Mouse (Mus musculus) forebrain, embryonic 10.5 days (tissue): Measurements from ENCODE around the gene Grin3b. TPM values are rescaled to one million over a fixed set of nuclear protein-coding genes. Genes with fewer than 3 reads are reported as not detected.

Experiments used
- DNase-seq: peaks from one replicate; pipeline ENCODE4 v3.0.0-alpha.2; 2017; ENCODE audit warnings: low spot score; ENCODE audit errors: extremely low spot score
- H3K27ac ChIP-seq: fragments of 300-500 bp; sonication (generic); 2 replicates; pipeline ENCODE4 v1.5.1; 2016; ENCODE audit warnings: mild to moderate bottlenecking
- H3K27me3 ChIP-seq: fragments of 300-500 bp; sonication (generic); 2 replicates; pipeline ENCODE4 v1.6.1; 2016; ENCODE audit warnings: mild to moderate bottlenecking; ENCODE audit not compliant: poor library complexity, severe bottlenecking
- H3K36me3 ChIP-seq: fragments of 300-500 bp; sonication (generic); replicated peaks from 2 replicates; pipeline ENCODE4 v1.6.1; 2016; ENCODE audit warnings: mild to moderate bottlenecking, moderate library complexity
- H3K4me1 ChIP-seq: fragments of 300-500 bp; sonication (generic); 2 replicates; pipeline ENCODE4 v1.6.1; 2016
- H3K4me3 ChIP-seq: fragments of 300-500 bp; sonication (generic); 2 replicates; pipeline ENCODE4 v1.5.1; 2016; ENCODE audit warnings: mild to moderate bottlenecking, moderate library complexity
- H3K9me3 ChIP-seq: fragments of 300-500 bp; sonication (generic); 2 replicates; pipeline ENCODE4 v1.6.1; 2016; ENCODE audit warnings: mild to moderate bottlenecking, moderate library complexity
- WGBS: fragments of 180-500 bp; shearing (Covaris S2); methylation state at CpG from one replicate; pipeline ENCODE4 v1.1.7; 2016; 5-methylcytosine and 5-hydroxymethylcytosine counted together
- polyA plus RNA-seq: library from polyadenylated mRNA; unstranded; fragments of >200 nt; fragmentation: Nextera tagmentation; extraction: Ambion mirVana; gene quantifications from 2 replicates; pipeline ENCODE4 v1.2.1, GENCODE M21; 2016

The Grin3b gene
- polyA plus RNA-seq, 1 experiment from 2014 or later, result 0.20 TPM

DNA sequence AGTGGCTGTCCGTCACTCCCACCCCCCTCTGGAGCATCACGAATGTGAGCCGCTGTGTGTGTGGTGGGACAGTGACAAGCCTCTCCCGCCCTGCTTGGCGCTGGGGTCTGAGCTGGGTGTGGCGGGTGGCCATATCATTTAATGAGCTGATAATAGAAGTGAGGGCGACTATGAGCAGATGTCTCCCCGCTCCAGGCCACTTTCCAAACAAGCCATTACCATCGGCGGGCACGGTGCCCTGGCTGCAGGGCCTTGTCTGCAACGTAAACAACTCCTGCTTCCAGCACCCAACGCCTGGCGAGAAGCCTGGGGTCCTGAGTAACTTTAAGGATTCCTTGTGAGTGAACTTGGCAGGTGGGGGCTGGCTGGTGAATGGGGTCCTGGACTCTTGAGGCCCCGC, 27.3 kb downstream of the Grin3b start:
- 6% methylated on average over 15 of the region's 15 CpGs for WGBS

DNA sequence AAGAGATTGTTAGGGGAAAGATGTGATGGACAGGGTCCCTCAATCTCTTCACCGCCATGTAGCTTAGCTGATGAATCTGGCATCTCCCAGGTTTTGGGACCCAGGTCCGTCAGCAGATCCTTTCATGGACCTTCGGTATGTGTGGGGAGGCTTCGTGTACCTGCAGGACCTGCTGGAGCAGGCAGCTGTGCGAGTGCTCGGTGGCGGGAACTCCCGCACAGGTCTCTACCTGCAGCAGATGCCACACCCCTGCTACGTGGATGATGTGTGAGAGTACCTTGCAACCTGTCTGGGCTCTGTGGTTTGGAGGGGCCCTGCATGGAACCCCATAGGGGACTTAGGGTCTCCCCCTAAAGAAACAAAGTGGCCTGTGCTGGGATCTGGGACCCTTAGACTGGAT, 31.4 kb downstream of the Grin3b start:
- DNase-seq, result no peak
- Histone ChIP-seq H3K27me3 (peaks cover 82% of the 10 kb centered on the region), H3K36me3 (no peaks in the 10 kb centered on the region), H3K9me3 (no peaks in the 10 kb centered on the region), H3K4me1 (peaks cover 38% of the 10 kb centered on the region), H3K27ac (no peak overlapping the region), H3K4me3 (no peak overlapping the region)
- WGBS, result 77% methylated on average over 9 of the region's 9 CpGs

More for the DNA sequence above, 27.3 kb downstream of the Grin3b start:
- H3K9me3 ChIP-seq, result no peaks in the 10 kb centered on the region
- H3K27ac ChIP-seq, result peak overlapping the region; percentile 79
- H3K36me3 ChIP-seq, result peaks cover 22% of the 10 kb centered on the region
- H3K4me1 ChIP-seq, result peaks cover 38% of the 10 kb centered on the region
- DNase-seq, result no peak
- H3K27me3 ChIP-seq, result peaks cover 54% of the 10 kb centered on the region
- H3K4me3 ChIP-seq, result peak overlapping the region; percentile 65

- H3K4me1 ChIP-seq, result peaks cover 33% of the 10 kb centered on the region
- H3K9me3 ChIP-seq, result no peaks in the 10 kb centered on the region
- peaks cover 78% of the 10 kb centered on the region for H3K27me3 ChIP-seq
- no peaks in the 10 kb centered on the region for H3K36me3 ChIP-seq
- no peak overlapping the region for H3K27ac ChIP-seq
- WGBS, result 21% methylated on average over 21 of the region's 21 CpGs
- DNase-seq, result no peak
- peak overlapping the region; percentile 5; the same call in 1 of the 2 replicates for H3K4me3 ChIP-seq
Observed at GRCm38 (mm10) chr10:80002829-80003228, 32.3 kb downstream of the Grin3b start.

DNA sequence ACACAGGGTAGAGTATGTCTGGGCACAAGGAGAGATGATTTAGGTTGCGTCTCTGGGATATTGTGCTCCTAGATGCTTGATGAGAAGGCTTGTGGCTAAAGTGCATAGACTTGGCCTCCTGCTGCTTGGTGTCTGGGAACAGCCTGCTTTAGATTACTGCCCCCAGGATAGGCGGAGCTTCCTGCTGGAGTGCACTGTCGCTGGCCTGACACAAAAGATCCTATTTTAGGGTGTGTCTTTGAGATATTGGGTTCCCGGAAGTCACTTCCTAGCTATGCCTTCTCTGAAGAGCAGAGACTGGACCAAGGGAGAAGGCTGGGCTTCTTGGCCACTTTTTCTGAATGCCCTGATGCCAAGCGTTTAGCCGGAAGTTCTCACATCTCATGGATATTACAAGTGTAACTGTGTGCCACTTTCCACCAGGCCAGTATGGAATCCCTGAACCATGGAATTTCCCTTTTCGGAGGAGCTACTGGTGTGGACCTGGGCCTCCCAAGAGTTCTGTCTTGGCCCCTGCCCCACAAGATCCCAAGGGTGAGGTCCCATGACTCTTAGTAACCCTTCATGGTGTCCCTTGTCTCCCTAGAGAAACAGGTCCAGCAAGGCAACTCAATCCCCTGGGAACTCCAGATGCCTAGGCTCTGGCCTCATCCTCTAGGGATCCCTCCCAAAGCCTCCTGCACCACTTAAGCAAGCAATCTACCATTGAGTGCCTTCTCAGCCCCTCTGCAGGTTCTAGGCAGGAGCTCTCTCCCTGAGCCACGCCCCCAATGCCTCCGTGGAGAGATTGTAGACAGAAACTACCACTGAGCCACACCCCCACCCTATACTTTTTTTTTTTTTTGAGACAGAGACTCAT, 33.1 kb downstream of the Grin3b start:
- DNase-seq, result no peak
- WGBS, result 63% methylated on average over 9 of the region's 9 CpGs
- Histone ChIP-seq H3K36me3 (no peaks in the 10 kb centered on the region), H3K4me3 (0 out of 2 replicates have a peak overlapping the region, but pooled peaks have one; percentile 5), H3K27me3 (peaks cover 70% of the 10 kb centered on the region), H3K4me1 (peaks cover 26% of the 10 kb centered on the region), H3K9me3 (no peaks in the 10 kb centered on the region), H3K27ac (no peak overlapping the region)

DNA sequence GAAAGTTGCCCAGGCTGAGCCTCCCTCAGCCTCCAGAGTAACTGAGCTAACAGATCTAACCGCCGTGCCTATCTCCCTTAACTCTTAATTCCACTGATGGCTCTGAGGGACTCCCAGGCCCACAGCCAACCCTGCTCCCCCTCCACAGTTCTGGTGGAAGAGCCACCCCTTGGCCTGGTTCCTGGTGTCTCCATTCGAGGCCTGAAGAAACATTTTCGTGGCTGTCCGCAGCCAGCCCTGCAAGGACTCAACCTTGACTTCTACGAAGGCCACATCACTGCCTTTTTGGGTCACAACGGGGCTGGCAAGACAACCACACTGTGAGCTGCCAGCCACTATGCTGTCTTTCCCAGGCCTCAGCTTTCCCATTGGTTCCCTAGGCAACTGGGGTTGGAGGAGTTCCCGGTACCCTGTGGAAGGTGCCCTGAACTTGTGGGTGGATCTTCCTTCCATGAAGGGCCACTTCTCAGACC, 33.8 kb downstream of the Grin3b start:
- 93% methylated on average over 8 of the region's 8 CpGs for WGBS
- H3K36me3 ChIP-seq, result no peaks in the 10 kb centered on the region
- no peaks in the 10 kb centered on the region for H3K9me3 ChIP-seq
- H3K4me1 ChIP-seq, result peaks cover 26% of the 10 kb centered on the region
- no peak overlapping the region for H3K27ac ChIP-seq
- no peak for DNase-seq
- peaks cover 63% of the 10 kb centered on the region for H3K27me3 ChIP-seq
- no peak overlapping the region for H3K4me3 ChIP-seq

GRCm38 (mm10) chr10:80011740-80012139, 41.2 kb downstream of the Grin3b start:
- Histone ChIP-seq H3K27ac (no peak overlapping the region), H3K36me3 (peaks cover 20% of the 10 kb centered on the region), H3K4me3 (no peak overlapping the region), H3K9me3 (peaks cover 23% of the 10 kb centered on the region), H3K4me1 (peaks cover 22% of the 10 kb centered on the region; the same call in 1 of the 2 replicates), H3K27me3 (peaks cover 54% of the 10 kb centered on the region)
- DNase-seq, result no peak
- WGBS, result 90% methylated on average over 6 of the region's 6 CpGs

DNA sequence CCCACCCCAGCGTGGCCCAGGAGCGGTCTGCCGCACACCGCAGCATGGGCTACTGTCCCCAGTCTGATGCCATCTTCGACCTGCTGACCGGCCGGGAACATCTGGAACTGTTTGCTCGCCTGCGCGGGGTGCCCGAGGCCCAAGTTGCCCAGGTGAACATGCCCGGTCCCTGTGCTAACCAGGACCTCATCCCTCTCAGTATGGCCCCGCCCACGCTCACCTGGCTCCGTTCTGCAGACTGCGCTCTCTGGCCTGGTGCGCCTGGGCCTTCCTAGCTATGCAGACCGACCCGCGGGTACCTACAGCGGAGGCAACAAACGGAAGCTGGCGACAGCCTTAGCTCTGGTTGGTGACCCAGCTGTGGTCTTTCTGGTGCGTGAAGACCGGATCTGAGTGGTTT, 43.1 kb downstream of the Grin3b start:
- Histone ChIP-seq H3K4me3 (0 out of 2 replicates have a peak overlapping the region, but pooled peaks have one; percentile 3), H3K4me1 (peaks cover 26% of the 10 kb centered on the region), H3K9me3 (peaks cover 23% of the 10 kb centered on the region), H3K36me3 (peaks cover 20% of the 10 kb centered on the region), H3K27ac (no peak overlapping the region), H3K27me3 (peaks cover 70% of the 10 kb centered on the region)
- no peak for DNase-seq
- WGBS, result 28% methylated on average over 25 of the region's 25 CpGs

DNA sequence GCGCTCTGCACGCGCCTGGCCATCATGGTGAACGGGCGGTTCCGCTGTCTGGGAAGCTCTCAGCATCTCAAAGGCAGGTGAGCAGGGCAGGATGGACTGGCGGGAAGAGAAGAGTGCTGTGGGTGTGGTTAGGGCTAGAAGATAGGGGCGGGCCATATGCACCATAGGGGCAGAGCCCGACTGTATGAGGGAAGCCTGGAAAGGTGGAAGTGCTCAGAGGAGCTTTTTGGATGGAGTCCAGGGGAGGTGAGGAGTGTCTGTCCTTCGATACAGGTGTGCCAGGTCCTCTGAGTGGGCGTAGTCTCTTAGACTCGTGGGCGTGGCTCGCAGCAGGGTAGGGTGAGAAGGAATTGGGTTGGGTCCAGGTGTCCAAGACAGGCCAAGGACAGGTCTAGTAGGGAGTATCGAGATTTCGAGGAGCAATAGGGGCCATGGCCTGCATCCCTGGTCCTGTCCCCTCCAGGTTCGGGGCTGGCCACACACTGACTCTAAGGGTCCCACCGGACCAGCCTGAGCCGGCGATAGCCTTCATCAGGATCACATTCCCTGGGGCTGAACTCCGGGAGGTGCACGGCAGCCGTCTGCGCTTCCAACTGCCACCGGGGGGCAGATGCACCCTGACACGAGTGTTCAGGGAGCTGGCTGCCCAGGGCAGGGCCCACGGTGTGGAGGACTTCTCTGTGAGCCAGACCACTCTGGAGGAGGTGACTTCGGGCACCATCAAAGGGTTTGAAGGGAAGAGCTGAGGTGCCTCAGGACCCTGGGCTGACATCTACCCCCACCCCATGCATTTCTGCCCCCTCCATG, 44.2 kb downstream of the Grin3b start:
- H3K9me3 ChIP-seq, result peaks cover 21% of the 10 kb centered on the region
- H3K27me3 ChIP-seq, result peaks cover 80% of the 10 kb centered on the region
- WGBS, result 20% methylated on average over 28 of the region's 28 CpGs
- H3K4me1 ChIP-seq, result peaks cover 36% of the 10 kb centered on the region
- DNase-seq, result no peak
- H3K27ac ChIP-seq, result no peak overlapping the region
- no peak overlapping the region for H3K4me3 ChIP-seq
- H3K36me3 ChIP-seq, result peaks cover 18% of the 10 kb centered on the region

DNA sequence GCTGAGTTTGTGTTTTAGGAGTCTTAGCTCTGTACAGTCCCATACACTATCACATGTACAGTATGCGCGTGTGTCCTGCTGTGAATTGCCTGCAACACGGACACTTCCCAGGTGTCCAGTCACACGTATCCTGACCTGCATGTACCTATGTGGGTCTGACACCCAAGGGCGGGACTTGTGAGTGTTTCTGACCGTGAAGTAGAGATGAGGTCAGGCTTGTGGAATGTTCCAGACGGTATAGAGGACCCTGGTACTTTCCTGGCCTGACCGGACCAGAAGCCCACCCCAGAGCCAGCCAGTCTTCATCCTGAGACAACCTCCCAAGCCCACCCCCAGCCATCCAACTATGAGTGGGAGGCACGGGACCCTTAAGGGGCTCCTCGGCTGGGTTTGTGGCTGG, 45.1 kb downstream of the Grin3b start:
- H3K4me1 ChIP-seq, result peaks cover 45% of the 10 kb centered on the region
- peaks cover 11% of the 10 kb centered on the region; the same call in 1 of the 2 replicates for H3K36me3 ChIP-seq
- peaks cover 89% of the 10 kb centered on the region for H3K27me3 ChIP-seq
- DNase-seq, result no peak
- no peak overlapping the region for H3K27ac ChIP-seq
- H3K9me3 ChIP-seq, result peaks cover 13% of the 10 kb centered on the region; the same call in 1 of the 2 replicates
- H3K4me3 ChIP-seq, result no peak overlapping the region
- 84% methylated on average over 10 of the region's 10 CpGs for WGBS

- no peak within 1 kb of the TSS for H3K4me3 ChIP-seq
- WGBS, result 66% methylated on average over 11 of the region's 11 CpGs
Observed at GRCm38 (mm10) chr10:80016511-80016910, 46.0 kb downstream of the Grin3b start, which contains the start of gene Arhgap45. TSS of gene Arhgap45 (plus strand) at chr10:80016653.

GRCm38 (mm10) chr10:80016931-80017330, 46.4 kb downstream of the Grin3b start:
- H3K4me1 ChIP-seq, result peaks cover 47% of the 10 kb centered on the region

More at GRCm38 (mm10) chr10:80016511-80016910, 46.0 kb downstream of the Grin3b start, which contains the start of gene Arhgap45:
- Histone ChIP-seq H3K27ac (no peak within 1 kb of the TSS), H3K27me3 (peaks cover 89% of the 10 kb centered on the region), H3K36me3 (peaks cover 6% of the 10 kb centered on the region; the same call in 1 of the 2 replicates), H3K4me1 (peaks cover 47% of the 10 kb centered on the region), H3K9me3 (0 out of 2 replicates have a peak, but pooled peaks cover 4% of the 10 kb centered on the region)
- DNase-seq, result no peak

DNA sequence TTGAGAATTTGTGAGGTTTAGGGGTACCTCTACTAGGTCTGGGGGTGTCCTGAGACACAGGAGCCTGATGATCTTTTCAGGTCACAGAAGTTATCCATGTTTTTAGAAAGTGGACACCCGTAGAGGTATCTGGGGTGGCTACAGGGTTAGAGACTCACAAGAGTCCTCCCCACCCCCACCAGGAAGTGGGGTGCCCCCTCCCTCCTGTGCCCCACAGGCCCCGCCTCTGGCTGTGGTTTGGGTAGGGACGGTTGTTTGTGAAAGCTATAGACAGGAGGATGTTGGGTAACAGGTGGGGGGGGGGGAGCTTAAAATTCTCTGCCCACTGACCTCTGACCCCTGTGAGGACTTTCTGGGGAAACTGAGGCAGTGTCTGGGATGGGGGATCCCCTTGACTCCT, 46.8 kb downstream of the Grin3b start:
- 73% methylated on average over 3 of the region's 3 CpGs for WGBS
- H3K9me3 ChIP-seq, result no peaks in the 10 kb centered on the region
- H3K4me3 ChIP-seq, result no peak overlapping the region
- no peak for DNase-seq
- peaks cover 81% of the 10 kb centered on the region for H3K27me3 ChIP-seq
- H3K36me3 ChIP-seq, result peaks cover 10% of the 10 kb centered on the region
- H3K27ac ChIP-seq, result no peak overlapping the region
- peaks cover 47% of the 10 kb centered on the region for H3K4me1 ChIP-seq

More at GRCm38 (mm10) chr10:80016931-80017330, 46.4 kb downstream of the Grin3b start:
- Histone ChIP-seq H3K36me3 (peaks cover 6% of the 10 kb centered on the region), H3K27ac (no peak overlapping the region), H3K27me3 (peaks cover 85% of the 10 kb centered on the region), H3K9me3 (no peaks in the 10 kb centered on the region), H3K4me3 (no peak overlapping the region)
- WGBS, result 93% methylated on average over 10 of the region's 10 CpGs
- no peak for DNase-seq
